Mouse (Mus musculus): ENCODE measurements around the gene Gm45140.

DNA sequence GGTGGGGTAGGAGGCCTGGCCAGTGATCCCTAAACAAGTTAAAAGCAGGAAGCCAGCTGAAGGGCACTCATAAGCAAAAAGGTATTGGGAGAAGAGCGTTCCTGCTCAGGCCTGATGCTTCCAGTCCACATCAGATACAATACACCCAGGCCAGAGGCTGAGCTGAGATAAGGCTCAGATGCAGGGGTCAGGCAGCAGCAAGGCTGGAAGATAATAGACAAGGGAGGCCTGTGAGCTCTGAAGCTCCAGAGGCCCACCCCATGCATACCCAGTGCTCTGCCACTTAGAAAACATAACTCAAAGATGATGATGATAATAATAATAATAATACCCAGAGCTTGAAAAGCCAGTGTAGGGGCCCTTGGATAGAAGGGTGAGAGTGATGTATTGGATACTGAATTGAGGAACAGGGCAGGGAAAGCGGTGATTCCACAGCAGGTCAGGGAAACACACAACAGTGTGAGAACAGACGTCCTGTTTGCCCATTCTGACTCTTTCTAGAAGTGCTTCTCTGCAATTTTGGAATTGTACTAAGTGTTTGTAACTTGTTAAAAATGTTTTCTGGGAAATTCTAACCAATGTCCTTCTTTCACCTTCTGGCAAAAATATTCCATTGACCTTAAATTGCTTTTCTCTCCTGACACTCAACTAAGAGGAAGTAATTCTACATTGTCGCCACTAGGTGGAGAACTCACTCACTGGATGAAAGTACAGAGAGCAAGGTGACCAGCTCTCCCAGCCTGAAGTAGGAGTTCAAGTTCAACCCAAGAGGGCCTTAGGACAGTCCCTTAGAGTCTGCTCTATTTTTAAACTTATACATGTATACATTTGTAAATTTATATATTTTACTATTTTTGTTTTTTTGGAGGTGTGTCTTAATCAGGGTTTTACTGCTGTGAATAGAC lies 72.0 kb downstream of the Gm45140 start:
- TF ChIP-seq CTCF (IDR thresholded peaks at IDR 0.05; ENCODE audit: control insufficient read depth, insufficient read depth, low read length) (peak; percentile 47), POLR2A (IDR thresholded peaks at IDR 0.05; ENCODE audit: borderline replicate concordance, control insufficient read depth, low read depth, low read length) (no peak)
